Mouse (Mus musculus) midbrain, embryonic 11.5 days (tissue): ENCODE results near the gene Cd274. TPM values are rescaled to one million over a fixed set of nuclear protein-coding genes. Genes with fewer than 3 reads are reported as not detected.

ENCODE experiments used
- ATAC-seq: fragments of 200-750 bp; cut with Nextera tagmentation; 2 replicates; pipeline ENCODE4 v1.8.0; 2017; ENCODE audit warnings: moderate TSS enrichment, moderate library complexity; ENCODE audit not compliant: low FRiP score
- DNase-seq: peaks from one replicate; pipeline ENCODE4 v3.0.0; 2015; ENCODE audit warnings: low spot score; ENCODE audit errors: missing footprints
- H3K27ac ChIP-seq: fragments of 300-500 bp; sonication (generic); 2 replicates; pipeline ENCODE4 v1.5.1; 2014; ENCODE audit warnings: low read depth, low read length
- H3K27me3 ChIP-seq: fragments of 300-500 bp; sonication (generic); 2 replicates; pipeline ENCODE4 v1.6.1; 2014; ENCODE audit warnings: mild to moderate bottlenecking, low read length, moderate library complexity, mixed read lengths; ENCODE audit not compliant: control insufficient read depth, insufficient read depth
- H3K36me3 ChIP-seq: fragments of 300-500 bp; sonication (generic); 2 replicates; pipeline ENCODE4 v1.6.1; 2014; ENCODE audit warnings: mild to moderate bottlenecking, low read length, moderate library complexity, mixed read lengths; ENCODE audit not compliant: control insufficient read depth, insufficient read depth
- H3K4me1 ChIP-seq: fragments of 300-500 bp; sonication (generic); 2 replicates; pipeline ENCODE4 v1.6.1; 2014; ENCODE audit warnings: low read length; ENCODE audit not compliant: control insufficient read depth, insufficient read depth
- H3K4me2 ChIP-seq: fragments of 300-500 bp; sonication (generic); 2 replicates; pipeline ENCODE4 v1.6.1; 2014; ENCODE audit warnings: mild to moderate bottlenecking, moderate library complexity
- H3K4me3 ChIP-seq: fragments of 300-500 bp; sonication (generic); 2 replicates; pipeline ENCODE4 v1.5.1; 2014; ENCODE audit warnings: low read depth, low read length
- H3K9ac ChIP-seq: fragments of 300-500 bp; sonication (generic); 2 replicates; pipeline ENCODE4 v1.6.1; 2014; ENCODE audit warnings: low read length
- H3K9me3 ChIP-seq: fragments of 300-500 bp; sonication (generic); 2 replicates; pipeline ENCODE4 v1.6.1; 2016; ENCODE audit warnings: low read length; ENCODE audit not compliant: control insufficient read depth
- whole genome bisulfite sequencing: fragments of 180-500 bp; shearing (Covaris S2); extraction: QIAGEN DNeasy Blood & Tissue Kit; methylation state at CpG from one replicate; pipeline ENCODE4 v1.1.7; 2014; 5-methylcytosine and 5-hydroxymethylcytosine counted together
- polyA plus RNA-seq: library from polyadenylated mRNA; unstranded; fragments of >200 nt; fragmentation: Nextera tagmentation; extraction: Ambion mirVana; gene quantifications from 2 replicates; pipeline ENCODE4 v1.2.1, GENCODE M21; 2014

Cd274 gene
- polyA plus RNA-seq, 1 experiment from 2014 or later, result 0.34 TPM

DNA sequence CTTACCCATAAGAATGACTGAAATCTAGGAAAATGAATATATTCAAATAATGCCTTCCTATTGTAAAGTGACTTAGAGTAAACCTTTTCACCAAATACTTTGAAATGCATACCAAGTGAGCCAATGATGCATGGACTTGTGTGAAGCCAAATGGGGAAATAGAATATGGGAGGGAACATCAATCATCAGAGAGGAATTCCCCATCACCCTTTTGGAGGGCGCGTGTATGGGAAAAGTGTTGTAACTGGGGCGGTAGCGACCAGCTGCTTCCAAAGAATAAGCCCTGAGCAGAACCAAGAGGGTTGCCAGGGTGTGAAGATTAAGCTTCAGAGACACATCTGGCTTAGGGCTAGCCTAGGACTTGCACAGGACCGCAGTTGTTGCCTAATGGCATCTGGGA lies 16.1 kb downstream of the Cd274 start:
- DNase-seq, result no peak
- Histone ChIP-seq H3K4me2 (no peak overlapping the region), H3K4me3 (no peak overlapping the region), H3K9ac (no peak overlapping the region), H3K36me3 (no peaks in the 10 kb centered on the region), H3K9me3 (no peaks in the 10 kb centered on the region), H3K27me3 (no peaks in the 10 kb centered on the region), H3K4me1 (no peaks in the 10 kb centered on the region), H3K27ac (no peak overlapping the region)
- no peak for ATAC-seq
- WGBS, result 96% methylated on average over 5 of the region's 5 CpGs

DNA sequence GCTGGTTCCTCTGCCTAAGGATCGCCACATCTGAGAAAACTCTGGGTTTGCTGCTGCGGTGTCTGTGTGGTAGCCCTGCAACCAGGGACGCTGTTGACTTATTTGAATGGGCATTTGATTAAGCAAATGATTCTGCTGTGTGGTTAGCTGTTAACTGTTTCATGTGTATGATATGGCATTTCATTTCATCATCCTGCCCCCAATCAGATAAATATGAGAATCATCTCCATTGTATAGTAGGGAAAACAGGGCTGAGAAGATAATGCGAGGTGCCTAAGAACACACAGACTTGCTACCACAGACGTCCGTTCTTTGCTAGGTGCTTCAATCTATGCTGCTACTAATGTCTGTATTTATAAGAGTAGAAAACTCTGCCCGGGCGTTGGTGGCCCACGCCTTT lies 17.2 kb downstream of the Cd274 start:
- H3K4me1 ChIP-seq, result no peaks in the 10 kb centered on the region
- H3K9ac ChIP-seq, result no peak overlapping the region
- H3K4me3 ChIP-seq, result no peak overlapping the region
- no peaks in the 10 kb centered on the region for H3K36me3 ChIP-seq
- H3K4me2 ChIP-seq, result no peak overlapping the region
- no peak for DNase-seq
- WGBS, result 93% methylated on average over 9 of the region's 9 CpGs
- no peak for ATAC-seq
- no peak overlapping the region for H3K27ac ChIP-seq
- no peaks in the 10 kb centered on the region for H3K27me3 ChIP-seq
- H3K9me3 ChIP-seq, result no peaks in the 10 kb centered on the region

DNA sequence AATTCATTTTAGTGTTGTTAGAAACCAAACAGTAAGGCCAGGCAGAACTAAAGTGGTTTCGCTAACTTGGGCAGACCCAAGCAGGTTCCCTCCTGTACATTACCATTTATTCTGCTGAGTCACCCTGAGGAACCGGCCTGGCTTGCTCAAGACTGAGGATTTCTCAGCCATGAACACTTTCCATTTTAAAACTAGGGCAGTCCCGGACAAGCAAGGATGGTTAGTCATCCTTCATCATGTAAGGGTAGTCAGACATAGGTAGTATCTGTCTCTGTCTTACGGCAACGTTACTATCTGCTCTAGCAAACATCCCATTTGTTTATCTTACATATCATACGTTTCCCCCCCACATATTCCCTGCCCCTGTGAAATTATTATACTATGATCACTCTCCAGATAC lies 17.7 kb downstream of the Cd274 start:
- Histone ChIP-seq H3K27ac (no peak overlapping the region), H3K27me3 (no peaks in the 10 kb centered on the region), H3K4me1 (no peaks in the 10 kb centered on the region), H3K4me2 (no peak overlapping the region), H3K4me3 (no peak overlapping the region), H3K36me3 (no peaks in the 10 kb centered on the region), H3K9me3 (no peaks in the 10 kb centered on the region), H3K9ac (no peak overlapping the region)
- WGBS, result 93% methylated on average over 6 of the region's 6 CpGs
- no peak for DNase-seq
- ATAC-seq, result no peak

DNA sequence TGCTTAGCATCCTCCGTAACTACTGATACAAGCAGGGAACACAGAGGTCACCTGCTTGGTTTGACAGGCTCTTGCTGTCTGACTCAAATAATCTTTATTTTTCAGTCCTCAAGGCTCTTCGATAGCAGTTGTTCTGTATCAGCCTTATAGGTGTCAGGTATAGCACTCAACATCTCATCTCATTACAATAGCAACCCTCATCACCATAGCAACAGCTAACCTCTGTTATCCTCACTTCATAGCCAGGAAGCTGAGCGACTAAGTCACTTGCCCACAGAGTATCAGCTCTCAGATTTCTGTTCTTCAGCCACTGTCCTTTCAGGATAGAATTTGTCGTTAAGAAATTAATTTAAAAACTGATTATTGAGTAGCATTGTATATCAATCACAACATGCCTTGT lies 18.6 kb downstream of the Cd274 start:
- WGBS, result 84% methylated on average over 4 of the region's 4 CpGs
- no peak for ATAC-seq
- Histone ChIP-seq H3K27ac (no peak overlapping the region), H3K4me2 (no peak overlapping the region), H3K27me3 (no peaks in the 10 kb centered on the region), H3K9ac (no peak overlapping the region), H3K4me1 (no peaks in the 10 kb centered on the region), H3K4me3 (no peak overlapping the region), H3K9me3 (no peaks in the 10 kb centered on the region), H3K36me3 (no peaks in the 10 kb centered on the region)
- DNase-seq, result no peak

DNA sequence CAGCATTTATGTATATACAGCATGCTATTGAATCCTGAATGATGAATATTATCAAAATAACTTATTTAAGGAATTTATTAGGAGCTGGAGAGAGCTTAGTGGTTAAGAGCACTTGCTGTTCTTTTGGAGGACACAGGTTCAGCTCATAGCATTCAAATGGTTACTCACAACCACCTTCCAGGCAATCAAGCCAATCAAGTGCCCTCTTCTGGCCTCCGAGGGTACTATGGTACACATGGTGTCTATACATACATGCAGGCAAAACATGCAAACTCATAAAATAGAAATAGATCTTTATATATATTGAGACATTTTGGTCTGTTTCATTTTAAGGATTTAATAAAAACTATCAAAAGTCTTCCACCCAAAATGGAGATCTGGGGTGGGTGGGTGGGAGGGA lies 21.6 kb downstream of the Cd274 start:
- ATAC-seq (no peak), DNase-seq (no peak)
- WGBS, result 93% methylated on average over 1 of the region's 1 CpGs
- Histone ChIP-seq H3K27me3 (no peaks in the 10 kb centered on the region), H3K9ac (no peak overlapping the region), H3K4me2 (no peak overlapping the region), H3K9me3 (no peaks in the 10 kb centered on the region), H3K4me1 (no peaks in the 10 kb centered on the region), H3K36me3 (no peaks in the 10 kb centered on the region), H3K4me3 (no peak overlapping the region), H3K27ac (no peak overlapping the region)

DNA sequence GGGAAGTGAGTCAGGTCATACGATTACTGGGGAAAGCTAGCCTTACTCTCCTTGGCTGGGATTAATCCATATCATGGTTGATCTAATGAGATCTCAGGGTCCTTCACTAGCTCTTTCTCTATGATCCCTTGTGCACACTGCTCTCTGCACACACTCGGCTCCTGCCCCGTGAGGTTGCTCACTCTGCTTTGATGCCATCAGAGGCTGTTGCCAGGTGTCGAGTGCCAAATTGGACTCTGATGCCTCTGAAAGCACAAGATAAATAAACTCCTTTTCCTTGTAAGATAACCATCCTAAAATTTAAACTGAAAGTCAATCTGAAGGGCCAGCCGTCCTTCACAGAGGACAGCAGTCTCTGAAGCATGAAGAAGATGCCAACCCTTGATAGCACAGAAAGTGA lies 23.2 kb downstream of the Cd274 start:
- Histone ChIP-seq H3K9ac (no peak overlapping the region), H3K36me3 (no peaks in the 10 kb centered on the region), H3K27me3 (no peaks in the 10 kb centered on the region), H3K4me2 (no peak overlapping the region), H3K4me1 (no peaks in the 10 kb centered on the region), H3K27ac (no peak overlapping the region), H3K9me3 (no peaks in the 10 kb centered on the region), H3K4me3 (no peak overlapping the region)
- WGBS, result 83% methylated on average over 5 of the region's 5 CpGs
- DNase-seq (peak; percentile 28), ATAC-seq (no peak)

DNA sequence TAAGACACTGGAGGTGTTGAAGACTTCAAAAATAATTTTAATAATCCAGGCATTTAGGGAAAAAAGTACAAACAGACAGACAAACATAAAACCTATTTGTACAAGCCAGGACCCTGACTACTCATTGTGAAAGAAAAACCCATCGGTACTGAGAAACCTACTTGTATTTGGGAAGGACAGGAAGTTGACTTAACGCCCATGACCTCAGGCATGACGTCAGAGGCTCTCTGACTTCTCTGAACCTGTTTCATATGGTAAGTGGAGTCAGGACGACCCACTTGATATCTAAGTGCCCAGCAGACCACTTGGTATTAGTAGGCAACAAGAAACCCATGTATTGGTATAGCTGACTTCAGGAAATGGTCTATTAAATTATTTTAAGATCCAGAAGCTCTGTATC lies 24.0 kb downstream of the Cd274 start:
- no peaks in the 10 kb centered on the region for H3K4me1 ChIP-seq
- no peak overlapping the region for H3K4me2 ChIP-seq
- ATAC-seq (no peak), DNase-seq (peak; percentile 54)
- no peaks in the 10 kb centered on the region for H3K9me3 ChIP-seq
- 77% methylated on average over 4 of the region's 4 CpGs for WGBS
- H3K9ac ChIP-seq, result no peak overlapping the region
- no peaks in the 10 kb centered on the region for H3K27me3 ChIP-seq
- H3K4me3 ChIP-seq, result no peak overlapping the region
- H3K27ac ChIP-seq, result no peak overlapping the region
- H3K36me3 ChIP-seq, result no peaks in the 10 kb centered on the region

- DNase-seq, result no peak
These were observed 26.1 kb downstream of the Cd274 start for GRCm38 (mm10) chr19:29393333-29393732.

DNA sequence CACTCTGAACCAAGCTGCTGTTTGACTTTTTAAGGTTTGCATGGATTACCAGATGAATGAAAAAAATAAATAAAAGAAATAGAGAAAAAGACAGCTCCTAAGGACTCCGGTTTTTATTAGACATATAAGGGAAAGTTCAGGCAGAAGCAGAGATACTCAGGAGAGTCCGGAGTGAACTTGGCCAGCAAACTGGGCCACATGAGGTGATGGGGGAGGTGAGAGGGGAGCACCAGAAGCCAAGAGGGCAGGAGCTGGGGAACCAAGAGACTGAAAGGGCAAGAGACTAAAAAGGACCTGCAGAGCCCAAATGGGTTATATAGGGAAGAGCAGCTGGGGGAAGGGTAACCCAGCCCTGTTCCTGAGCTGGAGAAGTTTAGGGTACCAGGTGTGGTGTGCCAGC lies 27.5 kb downstream of the Cd274 start:
- no peaks in the 10 kb centered on the region for H3K4me1 ChIP-seq
- ATAC-seq (no peak), DNase-seq (peak; percentile 12)
- no peak overlapping the region for H3K4me3 ChIP-seq
- H3K27ac ChIP-seq, result no peak overlapping the region
- H3K36me3 ChIP-seq, result no peaks in the 10 kb centered on the region
- no peak overlapping the region for H3K9ac ChIP-seq
- no peaks in the 10 kb centered on the region; the same call in 1 of the 2 replicates for H3K9me3 ChIP-seq
- no peaks in the 10 kb centered on the region for H3K27me3 ChIP-seq
- 93% methylated on average over 2 of the region's 2 CpGs for WGBS
- no peak overlapping the region for H3K4me2 ChIP-seq

More at GRCm38 (mm10) chr19:29393333-29393732, 26.1 kb downstream of the Cd274 start:
- Histone ChIP-seq H3K9me3 (no peaks in the 10 kb centered on the region; the same call in 1 of the 2 replicates), H3K4me3 (no peak overlapping the region), H3K27ac (no peak overlapping the region), H3K4me1 (no peaks in the 10 kb centered on the region), H3K9ac (no peak overlapping the region), H3K27me3 (no peaks in the 10 kb centered on the region), H3K4me2 (no peak overlapping the region), H3K36me3 (no peaks in the 10 kb centered on the region)
- ATAC-seq, result no peak
- WGBS, result 90% methylated on average over 9 of the region's 9 CpGs

DNA sequence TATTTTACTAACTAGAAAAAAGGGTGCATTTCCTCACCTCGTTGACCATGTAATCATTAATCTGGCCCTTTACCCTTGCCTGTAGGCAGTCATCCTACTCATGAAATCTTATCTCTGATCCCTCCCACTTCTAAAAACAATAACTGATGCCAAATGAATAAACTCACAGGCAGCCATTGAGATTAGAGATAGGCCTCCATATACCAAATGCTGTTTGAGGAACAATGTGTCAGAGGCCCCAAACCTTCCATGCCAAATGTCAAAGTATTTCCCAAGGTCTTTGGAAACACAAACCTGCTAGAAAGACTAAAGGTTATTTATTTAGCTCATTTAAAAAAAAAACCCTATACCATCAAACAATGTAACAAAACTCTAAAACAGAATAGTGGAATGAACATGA lies 29.1 kb downstream of the Cd274 start:
- Histone ChIP-seq H3K9ac (no peak overlapping the region), H3K27ac (no peak overlapping the region), H3K27me3 (no peaks in the 10 kb centered on the region), H3K9me3 (no peaks in the 10 kb centered on the region; the same call in 1 of the 2 replicates), H3K4me3 (no peak overlapping the region), H3K36me3 (no peaks in the 10 kb centered on the region), H3K4me2 (no peak overlapping the region), H3K4me1 (no peaks in the 10 kb centered on the region)
- 82% methylated on average over 1 of the region's 1 CpGs for WGBS
- ATAC-seq (no peak), DNase-seq (no peak)
